Mouse (Mus musculus): ENCODE data around the gene Ppp1r3g.
"Not testable (repeated sequence)": the region's sequence is repeated elsewhere in the genome, so short reads cannot be mapped to it uniquely, and the experiment has no call there.

Ppp1r3g gene

DNA sequence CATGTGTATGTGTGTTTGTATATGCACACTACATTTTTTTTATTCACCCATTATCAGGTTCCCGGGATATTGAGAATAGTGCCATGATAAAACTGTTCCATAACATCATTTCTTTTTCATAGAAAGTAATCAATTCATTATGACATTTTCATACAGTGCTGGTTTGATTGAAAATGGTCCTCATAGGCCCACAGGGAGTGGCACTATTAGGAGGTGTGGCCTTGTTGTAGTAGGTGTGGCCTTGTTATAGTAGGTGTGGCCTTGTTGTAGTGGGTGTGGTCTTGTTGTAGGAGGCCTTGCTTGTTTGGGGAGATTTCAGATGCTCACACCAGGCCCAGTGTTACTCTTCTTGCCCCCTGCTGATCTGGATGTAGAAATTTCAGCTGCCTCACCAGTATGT is at the start of gene Ppp1r3g:
Ppp1r3g (plus strand) TSS at position 301 of the 400 bp plus-strand sequence.
- DNase-seq (ENCODE audit: low read depth in 2 of 2, low spot score in 2 of 2): no peak

DNA sequence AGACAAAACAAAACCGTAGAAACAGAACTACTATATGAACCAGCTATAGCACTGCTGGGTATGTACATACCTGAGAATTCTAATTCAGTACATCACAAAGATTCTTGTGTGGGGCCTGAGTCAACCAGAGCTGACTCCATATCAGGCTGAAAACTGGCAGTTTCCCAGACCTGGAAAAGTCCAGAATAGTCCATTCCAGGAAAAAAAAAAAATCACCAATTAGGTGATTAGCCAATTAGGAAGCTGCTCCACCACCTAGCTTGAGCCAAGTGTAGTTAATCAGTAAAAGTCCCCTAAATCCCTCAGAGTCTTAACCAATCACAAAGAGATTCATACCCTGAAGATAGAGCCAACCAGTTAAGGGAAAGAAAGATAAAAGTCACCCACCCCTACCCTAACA is 47.2 kb upstream of the Ppp1r3g start:
- DNase-seq (ENCODE audit: low read depth in 2 of 2, low spot score in 2 of 2): no peak

DNA sequence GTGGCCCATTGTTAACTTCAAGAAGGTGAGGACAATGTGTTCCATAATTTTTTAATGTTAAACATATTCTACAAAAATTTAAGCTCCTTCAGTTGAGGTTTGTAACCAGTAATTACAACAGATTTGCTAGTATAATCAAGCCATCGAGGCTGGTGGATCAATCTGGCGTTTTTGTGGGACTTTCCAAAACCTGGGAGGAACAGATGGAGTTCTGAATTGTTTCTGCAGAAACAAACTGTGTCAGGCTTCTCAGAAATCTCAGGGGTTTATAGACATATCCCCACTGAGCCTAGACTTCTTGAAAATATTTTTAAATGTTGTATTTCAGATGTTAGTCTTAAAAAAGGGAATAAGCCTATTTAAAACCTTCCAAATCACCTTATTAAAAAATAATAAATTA is 20.6 kb upstream of the Ppp1r3g start:
- DNase-seq (ENCODE audit: low read depth in 2 of 2, low spot score in 2 of 2): no peak

DNA sequence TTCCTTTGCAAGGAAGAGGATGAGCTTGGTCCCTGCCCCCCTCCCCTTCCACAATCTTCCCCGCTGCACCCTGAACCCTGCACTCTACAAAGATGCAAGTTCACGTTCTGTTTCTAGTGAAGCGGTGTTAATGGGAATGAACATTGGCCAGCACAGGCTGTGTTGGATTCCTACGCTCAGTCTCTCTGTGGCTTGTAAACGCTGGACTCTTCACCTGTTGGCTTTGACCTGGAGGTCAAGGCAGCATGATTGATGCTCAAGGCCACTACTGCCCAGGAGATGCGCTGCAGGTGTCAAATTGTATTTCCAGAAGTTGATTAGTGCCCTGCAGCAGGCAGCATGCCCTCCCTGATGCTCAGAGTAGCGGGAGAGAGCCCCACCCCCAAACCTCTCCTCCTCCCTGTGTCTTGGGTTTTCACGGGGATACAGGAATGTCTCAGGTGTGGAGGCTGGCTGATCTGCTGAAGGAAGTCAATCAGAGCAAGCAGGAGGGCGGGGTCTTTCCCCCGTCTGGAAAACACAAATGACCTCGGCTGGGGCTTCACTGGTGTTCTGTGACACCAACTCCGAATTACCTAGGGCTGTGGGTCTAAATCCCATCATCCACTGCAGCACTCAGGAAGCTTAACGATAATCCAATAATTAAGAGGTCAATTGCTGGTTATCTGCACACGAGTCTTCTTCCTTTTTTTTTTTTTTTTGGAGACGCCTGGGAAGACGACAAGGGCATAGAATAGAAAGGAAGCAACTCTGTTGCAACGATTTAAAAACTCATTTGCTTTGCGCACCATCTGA is 18.6 kb upstream of the Ppp1r3g start:
- DNase-seq (ENCODE audit: low read depth in 2 of 2, low spot score in 2 of 2): no peak

DNA sequence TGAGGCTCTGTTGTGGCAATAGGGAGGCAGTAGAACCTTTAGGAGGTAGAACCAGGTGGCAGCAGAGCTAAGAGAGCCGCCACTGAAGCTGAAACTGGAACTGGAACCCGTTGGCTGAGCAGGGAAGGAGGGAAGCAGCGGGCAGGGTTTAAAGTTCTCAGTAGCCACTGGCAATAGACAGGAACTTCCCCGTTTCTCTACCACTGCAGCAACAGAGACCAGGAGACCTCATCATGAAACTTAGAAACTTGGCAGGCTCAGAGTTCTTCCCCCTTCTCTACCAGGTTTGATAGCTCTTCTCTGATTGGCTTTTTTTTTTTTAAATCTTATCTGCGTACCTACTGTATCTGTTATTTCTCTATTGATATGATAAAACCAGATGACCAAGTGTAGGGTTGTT is 17.7 kb upstream of the Ppp1r3g start:
- no peak for DNase-seq (ENCODE audit: low read depth in 2 of 2, low spot score in 2 of 2)

DNA sequence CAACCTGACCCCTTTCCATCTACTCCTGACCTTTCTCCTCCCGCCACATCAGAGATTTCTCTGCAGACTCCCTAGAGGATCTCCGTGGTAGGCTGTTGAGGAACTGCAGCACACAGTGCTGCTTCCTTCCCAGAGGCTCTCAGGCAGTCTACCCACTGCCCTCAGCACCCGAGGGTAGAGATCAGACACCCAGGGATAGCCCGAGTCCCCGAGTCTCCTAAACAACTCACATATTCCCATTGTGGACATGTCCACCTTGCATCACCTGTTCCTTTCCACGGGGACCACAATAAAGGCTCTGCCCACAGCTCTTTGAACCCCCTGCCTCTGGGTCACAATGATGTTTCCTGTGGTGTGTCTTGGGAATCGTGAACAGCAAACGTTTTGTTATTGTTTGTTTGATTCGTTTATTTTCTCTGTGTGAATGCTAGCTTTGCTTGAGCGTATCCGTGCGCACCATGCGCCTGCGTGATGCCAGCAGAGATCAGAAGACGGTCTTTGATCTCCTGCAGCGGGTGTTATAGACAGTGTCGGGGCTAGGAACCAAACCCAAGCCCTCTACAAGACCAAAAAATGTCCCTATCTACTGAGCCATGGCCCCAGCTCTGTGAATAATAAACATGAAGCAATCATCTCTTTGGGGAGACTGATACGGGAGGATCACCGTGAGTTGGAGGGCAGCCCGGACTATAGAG is 11.8 kb upstream of the Ppp1r3g start:
- no peak for DNase-seq (ENCODE audit: low read depth in 2 of 2, low spot score in 2 of 2)

DNA sequence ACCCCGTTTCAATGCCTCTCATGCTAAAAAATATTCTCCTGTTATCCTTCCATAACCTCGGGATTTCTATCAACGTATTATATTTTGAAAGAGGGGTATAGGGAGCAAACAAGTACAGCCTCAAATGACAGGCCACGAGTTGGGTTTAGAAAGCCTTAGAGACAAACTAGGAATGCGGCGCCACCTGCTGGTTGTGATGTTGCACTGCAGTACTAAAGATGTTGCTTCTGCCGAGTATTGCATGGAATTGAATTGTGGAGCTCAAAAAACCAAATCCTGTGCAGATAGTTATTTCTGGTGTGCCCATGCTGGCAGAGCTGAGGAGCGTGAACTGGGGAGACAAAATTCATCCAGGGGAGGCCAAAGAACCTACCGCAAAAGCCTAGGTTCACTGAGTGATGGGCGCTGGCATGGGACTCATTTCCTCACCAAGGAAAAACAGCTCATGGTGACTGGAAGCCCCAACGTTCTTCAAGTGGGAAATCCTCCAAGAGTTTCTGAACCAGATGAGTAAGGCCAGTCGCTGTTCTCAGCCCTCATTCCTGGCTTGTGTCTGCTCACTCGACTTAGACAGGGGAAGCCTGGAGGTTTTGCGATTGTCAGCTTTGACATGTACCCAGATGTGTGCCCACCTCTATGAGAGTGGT is 11.2 kb upstream of the Ppp1r3g start:
- DNase-seq (ENCODE audit: low read depth in 2 of 2, low spot score in 2 of 2): peak; percentile 39 to 42

DNA sequence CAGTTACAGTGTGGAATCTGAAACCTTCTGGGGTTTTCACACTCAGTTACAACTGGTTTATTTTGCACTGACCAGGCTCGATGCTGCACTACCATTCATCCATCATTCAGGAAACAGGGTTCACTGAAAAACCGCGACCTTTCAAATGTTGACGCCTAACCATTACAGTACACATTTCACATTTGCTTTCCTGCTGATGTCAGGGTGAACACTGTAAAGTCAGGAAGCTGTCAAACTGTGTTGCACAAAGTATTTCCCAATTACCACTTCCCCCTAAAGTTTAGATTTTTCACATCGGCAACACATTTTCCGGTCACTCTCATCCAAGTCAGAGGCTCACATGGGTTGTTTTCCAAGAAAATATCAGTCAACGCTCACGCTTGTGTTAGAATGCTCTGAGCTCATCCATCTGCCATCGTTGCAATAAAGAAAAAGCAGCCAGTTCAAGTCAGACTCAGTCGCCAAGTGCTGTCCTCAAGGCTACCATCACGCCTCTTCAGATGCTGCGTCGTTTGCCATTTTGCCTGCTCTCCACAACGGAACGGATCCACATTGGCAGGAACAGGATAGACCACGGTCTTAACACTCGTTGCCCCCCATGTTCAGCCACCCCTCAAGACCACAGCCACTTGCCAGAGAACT is 8.7 kb upstream of the Ppp1r3g start:
- no peak for DNase-seq (ENCODE audit: low read depth in 2 of 2, low spot score in 2 of 2)

DNA sequence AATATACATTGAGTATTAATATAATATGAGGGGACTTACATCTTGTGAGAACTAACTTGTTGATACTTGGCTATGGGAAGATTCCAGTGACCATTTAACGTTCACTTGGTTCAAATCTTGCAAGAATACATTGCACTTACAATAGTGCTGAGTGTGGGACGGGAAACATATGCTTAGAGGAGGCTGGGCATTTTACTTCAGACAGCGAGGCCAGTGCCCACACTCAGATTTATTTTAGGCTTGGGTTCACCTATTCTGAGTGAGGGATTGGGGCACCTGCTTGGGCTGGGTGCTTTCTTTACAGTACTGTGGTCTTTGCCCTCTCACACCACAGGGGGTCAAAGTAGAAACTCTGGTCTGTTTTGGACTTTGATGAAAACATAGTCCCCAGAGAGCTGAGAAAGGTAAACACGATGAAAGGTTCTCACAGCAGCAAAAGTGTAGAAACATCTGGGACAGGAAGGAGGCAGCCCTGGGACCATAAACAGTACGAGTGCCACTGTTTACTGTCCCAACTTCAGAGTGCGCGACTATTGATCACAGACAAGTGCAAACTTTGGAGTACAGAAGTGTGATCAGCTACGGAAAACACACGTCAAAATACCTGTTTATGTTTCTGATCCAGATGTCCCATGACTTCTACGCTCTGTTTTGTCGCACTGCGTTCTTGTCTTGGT is 890 bp downstream of the Ppp1r3g start:
- DNase-seq (ENCODE audit: low read depth in 2 of 2, low spot score in 2 of 2): no peak

DNA sequence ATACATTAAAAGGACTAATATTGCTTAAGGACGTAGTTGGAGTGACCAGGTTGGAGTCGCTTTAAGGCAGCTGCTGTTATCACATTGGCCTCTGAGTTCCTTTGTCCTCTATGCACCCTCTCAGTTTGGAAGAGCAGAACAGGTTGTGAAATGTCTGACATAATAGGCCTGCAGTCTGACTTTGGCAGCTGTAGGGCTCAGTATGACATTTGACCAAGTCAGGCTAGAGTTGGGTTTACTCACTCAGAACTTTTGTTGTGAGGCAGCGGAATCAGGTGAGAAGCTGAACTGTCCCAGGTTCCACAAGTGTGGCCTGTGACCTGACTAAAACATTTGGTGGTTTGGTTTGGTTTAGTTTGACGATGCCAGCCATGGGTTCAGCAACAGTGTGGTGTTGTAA is 4.9 kb downstream of the Ppp1r3g start:
- DNase-seq (ENCODE audit: low read depth in 2 of 2, low spot score in 2 of 2): no peak

DNA sequence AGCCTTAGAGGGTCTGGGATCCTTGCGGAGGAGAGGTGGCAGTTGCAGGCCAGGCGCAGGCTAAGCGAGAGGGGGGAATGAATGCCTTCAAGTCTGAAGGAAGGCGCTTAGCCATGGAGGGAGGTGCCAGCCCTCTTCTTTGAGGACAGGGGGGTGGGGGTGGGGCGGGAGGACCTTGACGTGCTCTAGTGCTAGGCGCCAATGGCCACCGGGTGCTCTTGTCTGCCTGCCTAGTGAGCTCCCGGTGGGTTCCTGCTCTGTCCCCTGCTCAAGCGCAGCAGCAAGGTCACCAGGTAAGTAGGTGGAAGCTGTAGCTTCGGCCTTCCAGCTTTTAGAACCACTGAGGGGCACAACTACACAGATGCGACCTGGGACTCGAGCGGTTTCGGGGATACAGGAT is 9.1 kb downstream of the Ppp1r3g start:
- DNase-seq (ENCODE audit: low read depth in 2 of 2, low spot score in 2 of 2): no peak

DNA sequence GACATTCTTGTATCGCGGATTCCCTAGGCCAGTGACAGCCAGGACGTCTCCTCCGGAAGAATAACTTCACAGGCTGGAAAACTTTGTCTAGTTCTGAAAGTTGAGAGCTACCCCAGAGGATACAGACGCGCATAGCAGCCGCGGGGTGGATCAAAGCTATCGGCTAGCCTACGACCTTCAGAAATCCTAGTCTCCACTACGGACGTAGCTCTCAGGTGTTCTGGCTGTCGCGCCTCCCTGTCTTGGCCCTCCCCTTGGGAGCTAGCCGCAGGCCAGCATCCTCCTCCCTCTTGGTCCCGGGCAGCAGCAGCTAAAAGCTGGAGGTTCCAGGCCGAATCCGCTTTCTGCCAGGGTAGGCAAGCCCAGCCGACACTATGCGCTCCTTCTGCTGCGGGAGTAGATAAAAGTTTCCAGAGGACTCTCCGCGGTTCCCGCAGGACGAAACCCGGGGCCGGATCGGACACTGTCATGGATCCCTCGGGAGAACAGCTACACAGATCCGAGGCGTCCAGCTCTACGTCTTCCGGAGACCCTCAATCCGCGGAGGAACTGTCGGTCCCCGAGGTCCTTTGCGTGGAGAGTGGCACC is 9.6 kb downstream of the Ppp1r3g start:
- no peak for DNase-seq (ENCODE audit: low read depth in 2 of 2, low spot score in 2 of 2)

DNA sequence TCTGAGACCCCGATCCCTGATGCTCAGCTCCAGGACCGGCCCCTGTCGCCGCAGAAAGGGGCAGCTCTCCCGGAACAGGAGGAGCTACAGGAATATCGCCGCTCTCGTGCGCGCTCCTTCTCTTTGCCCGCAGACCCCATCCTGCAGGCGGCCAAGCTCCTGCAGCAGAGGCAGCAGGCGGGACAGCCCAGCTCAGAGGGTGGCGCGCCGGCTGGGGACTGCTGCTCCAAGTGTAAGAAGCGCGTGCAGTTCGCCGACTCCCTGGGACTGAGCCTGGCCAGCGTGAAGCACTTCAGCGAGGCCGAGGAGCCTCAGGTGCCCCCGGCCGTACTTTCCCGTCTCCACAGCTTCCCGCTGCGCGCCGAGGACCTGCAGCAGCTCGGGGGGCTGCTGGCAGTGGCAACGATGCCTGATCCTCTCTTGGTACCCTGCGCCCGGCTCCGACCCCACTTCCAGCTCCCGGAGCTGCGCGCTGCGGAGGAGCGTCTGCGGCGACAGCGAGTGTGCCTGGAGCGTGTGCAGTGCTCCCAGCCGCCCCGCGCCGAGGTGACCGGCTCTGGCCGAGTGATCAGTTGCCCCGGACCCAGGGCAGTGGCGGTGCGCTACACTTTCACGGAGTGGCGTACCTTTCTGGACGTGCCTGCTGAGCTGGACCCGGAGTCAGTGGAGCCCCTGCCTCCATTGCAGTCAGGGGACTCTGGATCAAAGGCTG is 10.2 kb downstream of the Ppp1r3g start:
- no peak for DNase-seq (ENCODE audit: low read depth in 2 of 2, low spot score in 2 of 2)

DNA sequence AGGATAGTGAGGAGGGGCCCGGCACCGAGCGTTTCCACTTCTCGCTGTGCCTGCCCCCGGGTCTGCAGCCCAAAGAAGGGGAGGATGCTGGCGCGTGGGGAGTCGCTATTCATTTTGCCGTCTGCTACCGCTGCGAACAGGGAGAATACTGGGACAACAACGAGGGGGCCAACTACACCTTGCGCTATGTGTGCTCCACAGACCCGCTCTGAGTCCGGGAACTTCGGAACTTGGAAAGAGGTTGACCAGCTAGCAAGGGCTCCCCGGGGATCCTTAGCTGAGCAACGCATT is 10.7 kb downstream of the Ppp1r3g start:
- no peak for DNase-seq (ENCODE audit: low read depth in 2 of 2, low spot score in 2 of 2)

DNA sequence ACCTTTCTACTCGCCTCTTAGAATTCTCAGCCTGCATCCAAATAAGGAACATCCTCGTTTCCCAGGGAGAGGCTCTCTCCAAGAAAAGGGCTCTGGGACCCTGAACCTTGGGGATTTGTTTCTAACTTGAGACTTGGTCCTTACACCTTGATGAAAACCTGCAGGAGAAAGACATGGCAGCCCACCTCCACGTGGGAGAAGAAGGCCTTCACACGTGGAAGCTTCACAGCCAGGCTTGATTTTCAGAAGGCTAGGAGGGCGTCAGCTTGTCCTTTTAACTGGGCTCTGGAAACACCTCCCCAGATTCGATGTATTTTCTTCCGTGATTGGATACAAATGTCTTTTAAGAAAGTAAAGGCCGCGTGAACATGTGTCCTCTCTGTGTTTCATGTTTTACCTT is 11.2 kb downstream of the Ppp1r3g start:
- DNase-seq (ENCODE audit: low read depth in 2 of 2, low spot score in 2 of 2): no peak

DNA sequence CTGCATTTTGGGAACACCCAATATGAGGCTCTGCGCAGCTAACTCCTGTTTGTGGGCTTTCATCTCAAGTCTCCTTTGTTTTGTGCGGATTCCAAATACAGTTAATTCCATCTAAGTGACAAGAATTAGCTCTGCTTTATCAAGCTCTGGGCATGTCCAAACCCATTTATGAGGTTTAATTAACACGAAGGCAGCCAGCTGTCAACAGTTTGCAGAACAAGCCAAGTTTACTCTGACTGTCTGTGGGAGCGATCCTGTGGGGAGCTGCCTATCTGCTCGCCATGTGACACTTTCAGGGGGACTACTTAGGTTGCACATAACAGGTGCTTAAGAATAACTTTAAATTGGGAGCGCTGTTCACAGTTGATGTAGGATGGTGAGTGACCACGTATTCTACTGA is 18.3 kb downstream of the Ppp1r3g start:
- no peak for DNase-seq (ENCODE audit: low read depth in 2 of 2, low spot score in 2 of 2)

DNA sequence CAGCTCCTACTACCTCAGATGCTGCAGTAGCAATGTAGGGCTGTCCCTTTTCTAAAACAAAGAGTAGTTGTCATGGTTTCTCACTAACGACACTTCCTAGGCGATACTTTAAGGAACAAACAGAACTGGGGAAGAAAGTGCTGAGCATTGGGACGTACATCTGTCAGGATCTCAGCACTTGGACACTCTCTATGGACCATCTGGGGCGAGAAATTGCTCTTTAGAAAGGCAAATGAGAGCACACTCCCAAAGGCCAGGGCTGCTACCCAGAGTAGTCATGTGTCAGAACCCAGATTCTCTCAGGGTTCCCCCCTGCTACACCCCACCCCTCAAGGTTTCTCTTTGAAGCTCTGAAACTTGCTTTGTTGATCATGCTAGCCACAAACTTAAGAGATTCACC is 21.8 kb downstream of the Ppp1r3g start:
- DNase-seq (ENCODE audit: low read depth in 2 of 2, low spot score in 2 of 2): no peak

DNA sequence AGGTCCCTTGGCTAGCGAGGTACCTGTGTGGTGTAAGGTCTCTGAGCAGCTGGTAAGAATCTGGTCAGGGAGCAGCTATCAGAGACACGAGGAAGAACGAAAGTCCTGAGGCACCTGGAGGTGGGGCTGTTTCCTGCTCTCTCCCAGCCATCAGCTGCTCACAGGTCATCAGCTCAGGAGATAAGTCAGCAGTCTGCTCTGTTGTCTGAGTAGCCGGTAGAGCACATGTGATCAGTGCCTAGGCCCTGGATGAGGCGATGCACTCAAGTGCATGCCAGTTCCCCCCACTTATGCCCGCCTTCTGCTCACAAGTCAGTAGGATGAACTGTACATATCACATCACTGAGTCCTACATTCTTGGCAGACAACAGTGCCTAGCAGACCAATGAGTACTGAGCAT is 24.3 kb downstream of the Ppp1r3g start:
- no peak for DNase-seq (ENCODE audit: low read depth in 2 of 2, low spot score in 2 of 2)

DNA sequence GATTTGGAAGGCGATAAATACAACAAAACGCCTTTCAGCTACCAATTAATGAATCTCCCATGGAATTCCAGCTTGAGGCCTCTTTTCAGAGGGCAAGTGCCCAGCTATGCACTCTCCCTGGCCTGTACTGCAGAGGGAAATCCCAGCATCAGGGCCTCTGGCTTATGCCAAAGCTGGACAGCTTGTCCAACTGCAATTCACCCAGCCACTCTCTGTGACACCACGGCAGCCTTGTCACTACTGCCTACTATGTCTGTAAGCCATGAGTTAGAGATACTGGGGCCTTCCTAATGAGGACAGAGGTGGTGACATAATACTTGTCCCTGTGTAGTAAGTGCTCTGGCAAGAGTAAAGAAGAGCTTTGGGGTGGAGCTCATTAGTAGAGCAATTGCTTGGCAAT is 30.7 kb downstream of the Ppp1r3g start:
- DNase-seq (ENCODE audit: low read depth in 2 of 2, low spot score in 2 of 2): no peak

DNA sequence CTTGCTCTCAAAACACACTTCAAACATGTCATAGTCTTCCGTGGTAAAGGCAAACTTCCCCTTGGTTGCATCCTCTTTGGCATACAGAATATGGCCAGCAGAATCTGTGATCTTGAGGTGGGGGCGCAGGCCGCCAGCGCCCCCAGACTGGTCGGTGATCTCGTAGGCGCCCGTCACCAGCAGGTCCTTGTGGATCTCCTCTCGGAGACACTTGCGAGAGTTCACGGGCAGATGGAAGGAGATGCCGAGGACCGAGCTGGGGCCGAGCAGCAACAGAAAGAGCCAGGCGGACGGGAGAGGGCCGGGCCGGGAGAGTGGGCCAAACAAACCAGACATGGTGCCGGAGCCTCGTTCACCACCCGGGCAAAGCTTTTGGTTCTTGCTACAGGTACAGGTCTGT is 32.5 kb downstream of the Ppp1r3g start:
- DNase-seq (ENCODE audit: low read depth in 2 of 2, low spot score in 2 of 2): not testable (repeated sequence)
